Comparison of ENCODE assay signal across 15 mouse cellular contexts in the genomic region with DNA sequence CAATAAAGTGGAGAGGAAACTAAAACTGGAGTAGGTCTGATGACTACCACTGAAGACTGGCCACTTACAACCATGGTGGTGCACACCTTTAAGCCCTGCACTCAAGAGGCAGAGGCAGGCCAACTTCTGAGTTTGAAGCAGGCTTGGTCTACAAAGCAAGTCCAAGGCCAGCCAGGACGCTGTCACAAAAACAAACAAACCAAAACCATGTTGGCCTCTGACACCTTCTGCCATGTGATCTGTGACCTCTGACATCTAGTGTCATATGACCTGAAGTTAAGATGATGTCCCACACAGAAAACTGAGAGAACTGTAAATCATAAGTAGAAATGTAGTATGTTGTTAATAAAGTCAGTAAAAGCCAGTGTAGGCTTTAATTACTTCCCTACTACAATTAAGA.
"Had no signal": no experiment of that assay in that cellular context is flagged by ENCODE, and none has a peak within 500 bp of the region (broad histone marks: within the 10 kb centered on the region; RNA-seq: fewer than 3 reads in every experiment).

No protein-coding gene starts in this region.

- H3K27me3 ChIP-seq: intestine, embryonic 15.5 days; neural tube, embryonic 15.5 days had no signal

- H3K27ac ChIP-seq: intestine, embryonic 15.5 days; left cerebral cortex, adult 2 months; limb, embryonic 10.5 days; midbrain, embryonic 10.5 days; neural tube, embryonic 15.5 days had no signal

- H3K4me3 ChIP-seq: intestine, embryonic 15.5 days; left cerebral cortex, adult 2 months; limb, embryonic 10.5 days; midbrain, embryonic 10.5 days; myocyte; neural tube, embryonic 15.5 days had no signal

- ATAC-seq: intestine, embryonic 15.5 days had no signal

- H3K4me2 ChIP-seq: intestine, embryonic 15.5 days; lung, embryonic 14.5 days; neural tube, embryonic 15.5 days had no signal

- DNase-seq: kidney, adult 9 months; kidney, postnatal 10 days; lung, embryonic 14.5 days; lung, postnatal 10 days; lung, postnatal 4 days; midbrain, embryonic 14.5 days; right cerebral cortex, adult 18-20 months; right cerebral cortex, postnatal 25 days; thymus, postnatal 4 days had no signal

- H3K36me3 ChIP-seq: intestine, embryonic 15.5 days had no signal

- H3K9ac ChIP-seq: intestine, embryonic 15.5 days; lung, embryonic 14.5 days; neural tube, embryonic 15.5 days had no signal

- H3K4me1 ChIP-seq: intestine, embryonic 15.5 days; limb, embryonic 10.5 days; midbrain, embryonic 10.5 days had no signal

- H3K9me3 ChIP-seq: intestine, embryonic 15.5 days; limb, embryonic 10.5 days; midbrain, embryonic 10.5 days; neural tube, embryonic 15.5 days had no signal
